Comparison of ENCODE assay signal across 21 mouse cellular contexts in genomic region chr4:22787866-22788265, GRCm38 (mm10).
DNase-seq lines count a peak whose midpoint lies in the region; ATAC-seq lines count a peak whose summit lies in the region.
"Had no signal": no experiment of that assay in that cellular context is flagged by ENCODE, and none has a peak within 500 bp of the region (broad histone marks: within the 10 kb centered on the region; RNA-seq: fewer than 3 reads in every experiment).

No protein-coding gene starts in this region.

- no peaks in the 10 kb centered on the region for H3K9me3 ChIP-seq in forebrain, embryonic 12.5 days
- no peaks in the 10 kb centered on the region for H3K9me3 ChIP-seq in forebrain, embryonic 13.5 days (replicated peaks)
- H3K9me3 ChIP-seq: G1E had no signal

- no peaks in the 10 kb centered on the region for H3K27me3 ChIP-seq in forebrain, embryonic 12.5 days
- H3K27me3 ChIP-seq in forebrain, embryonic 13.5 days = no peaks in the 10 kb centered on the region
- H3K27me3 ChIP-seq: CH12.LX, Patski had no signal

- no peak overlapping the region for H3K9ac ChIP-seq in forebrain, embryonic 12.5 days
- H3K9ac ChIP-seq in forebrain, embryonic 13.5 days = no peak overlapping the region

- WGBS in forebrain, embryonic 12.5 days = 42% methylated on average over 3 of the region's 3 CpGs
- 45% methylated on average over 3 of the region's 3 CpGs for WGBS in forebrain, embryonic 13.5 days

- DNase-seq in retina, embryonic 14.5 days (ENCODE audit: low spot score) = peak; percentile 67
- DNase-seq in retina, postnatal 1 day = peak; percentile 81
- DNase-seq in gastrocnemius, postnatal 10 days = no peak
- no peak for DNase-seq in thymus, postnatal 36 days
- DNase-seq: adrenal gland, adult 2 months; adrenal gland, adult 8-10 months; adrenal gland, postnatal 10 days; adrenal gland, postnatal 14 days; adrenal gland, postnatal 25 days; adrenal gland, postnatal 36 days; B cell, adult 2 months; cerebellum, adult 11 months; cerebellum, adult 11-12 months; cerebellum, adult 18-20 months had no signal

- H3K4me1 ChIP-seq in forebrain, embryonic 12.5 days = no peaks in the 10 kb centered on the region
- H3K4me1 ChIP-seq in forebrain, embryonic 13.5 days = no peaks in the 10 kb centered on the region

- H3K4me2 ChIP-seq in forebrain, embryonic 12.5 days = no peak overlapping the region
- H3K4me2 ChIP-seq in forebrain, embryonic 13.5 days = no peak overlapping the region

- no peak overlapping the region for H3K4me3 ChIP-seq in forebrain, embryonic 12.5 days (replicated peaks)
- no peak overlapping the region for H3K4me3 ChIP-seq in forebrain, embryonic 13.5 days

- 0 out of 2 replicates have a peak, but pooled peaks have one; percentile 20 for ATAC-seq in forebrain, embryonic 12.5 days (ENCODE audit: low FRiP score)
- no peak for ATAC-seq in forebrain, embryonic 13.5 days
- ATAC-seq: activated CD4-positive, CD25-positive, alpha-beta regulatory T cell, adult 4 months; CD4-positive, CD25-positive, alpha-beta regulatory T cell, adult 4 months; Patski had no signal

- no peak overlapping the region for H3K27ac ChIP-seq in forebrain, embryonic 12.5 days
- H3K27ac ChIP-seq in forebrain, embryonic 13.5 days = no peak overlapping the region

- no peaks in the 10 kb centered on the region for H3K36me3 ChIP-seq in forebrain, embryonic 12.5 days (replicated peaks)
- no peaks in the 10 kb centered on the region for H3K36me3 ChIP-seq in forebrain, embryonic 13.5 days (ENCODE audit: poor library complexity, severe bottlenecking)
- H3K36me3 ChIP-seq: G1E had no signal

Comparison
In these comparisons a context has a peak if more than half of its experiments do, and no peak if none do; other contexts are left out.
1. DNase-seq: peak in retina, embryonic 14.5 days (single experiment) and retina, postnatal 1 day (single experiment); none in gastrocnemius, postnatal 10 days (single experiment) and thymus, postnatal 36 days (0 of 2).